Mouse (Mus musculus): ENCODE results near the gene 4930513O06Rik.

DNA sequence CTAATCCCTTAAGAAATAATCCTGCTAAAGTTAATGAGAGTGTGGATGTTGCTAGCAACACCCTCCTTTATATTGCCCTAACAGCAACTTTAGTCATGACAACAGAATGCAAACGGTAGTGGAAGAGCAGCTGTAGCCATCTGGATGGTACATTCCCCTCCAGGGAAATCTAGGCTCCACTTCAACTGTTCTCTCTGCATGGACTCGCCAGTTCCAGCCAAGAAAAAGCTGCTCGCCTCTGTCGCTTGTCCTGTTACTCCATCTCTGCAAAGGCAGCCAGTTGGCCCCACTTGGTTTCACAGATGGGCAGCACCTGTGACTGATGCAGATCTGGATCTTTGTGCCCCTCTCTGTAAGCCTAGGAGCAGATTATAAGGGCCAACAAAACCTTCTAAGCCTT, 48.0 kb downstream of the 4930513O06Rik start:
- no peak for TF ChIP-seq CTCF (IDR thresholded peaks at IDR 0.05; ENCODE audit: low read depth)
- no peak for TF ChIP-seq EP300 (IDR thresholded peaks at IDR 0.05; ENCODE audit: low read depth)

Data from liver, embryonic 14.5 days (tissue).